Mouse (Mus musculus): ENCODE measurements around the gene Map2k7.

The Map2k7 gene

GRCm38 (mm10) chr8:4259125-4259804 lies 20.7 kb downstream of the Map2k7 start, which contains the start of gene Ctxn1:
Gene Ctxn1 (minus strand): TSS chr8:4259274.
- DNase-seq (ENCODE audit: low read depth, low spot score): peak; percentile 94

- no peak for DNase-seq (ENCODE audit: low read depth, low spot score)
Measured at GRCm38 (mm10) chr8:4259805-4260170, 21.2 kb downstream of the Map2k7 start.

- DNase-seq (ENCODE audit: low read depth, low spot score): no peak
Measured at GRCm38 (mm10) chr8:4263105-4263791, 24.7 kb downstream of the Map2k7 start.

GRCm38 (mm10) chr8:4265160-4265914 lies 26.8 kb downstream of the Map2k7 start:
- DNase-seq (ENCODE audit: low read depth, low spot score): no peak

- peak; percentile 31 for DNase-seq (ENCODE audit: low read depth, low spot score)
Measured at GRCm38 (mm10) chr8:4267627-4268026, 29.1 kb downstream of the Map2k7 start.

GRCm38 (mm10) chr8:4269609-4270008 lies 31.1 kb downstream of the Map2k7 start:
- DNase-seq (ENCODE audit: low read depth, low spot score): no peak

- peak; percentile 97 for DNase-seq (ENCODE audit: low read depth, low spot score)
Measured at GRCm38 (mm10) chr8:4275275-4276110, 37.0 kb downstream of the Map2k7 start, which contains the start of gene Timm44. Gene Timm44 (minus strand): TSS chr8:4275913.

- DNase-seq (ENCODE audit: low read depth, low spot score): no peak
Measured at GRCm38 (mm10) chr8:4276111-4276465, 37.5 kb downstream of the Map2k7 start.

- DNase-seq (ENCODE audit: low read depth, low spot score): no peak
Measured at GRCm38 (mm10) chr8:4292738-4293137, 54.2 kb downstream of the Map2k7 start.
